Mouse (Mus musculus): ENCODE measurements around the gene Dcaf5.

- TF ChIP-seq CTCF (IDR thresholded peaks at IDR 0.05; ENCODE audit: control insufficient read depth, insufficient read depth, insufficient replicate concordance, low read depth, low read length): no peak
- TF ChIP-seq POLR2A (IDR thresholded peaks at IDR 0.05; ENCODE audit: control insufficient read depth, low read depth, low read length): no peak
Observed at GRCm38 (mm10) chr12:80372946-80373345, 63.5 kb downstream of the Dcaf5 start.
